Mouse (Mus musculus): ENCODE data around the gene Slc2a8. TPM values are rescaled to one million over a fixed set of nuclear protein-coding genes. Genes with fewer than 3 reads are reported as not detected.

Slc2a8 gene
- total and polyA plus RNA-seq, 3 experiments = 7.4 to 16.0 TPM; not detected in 1

DNA sequence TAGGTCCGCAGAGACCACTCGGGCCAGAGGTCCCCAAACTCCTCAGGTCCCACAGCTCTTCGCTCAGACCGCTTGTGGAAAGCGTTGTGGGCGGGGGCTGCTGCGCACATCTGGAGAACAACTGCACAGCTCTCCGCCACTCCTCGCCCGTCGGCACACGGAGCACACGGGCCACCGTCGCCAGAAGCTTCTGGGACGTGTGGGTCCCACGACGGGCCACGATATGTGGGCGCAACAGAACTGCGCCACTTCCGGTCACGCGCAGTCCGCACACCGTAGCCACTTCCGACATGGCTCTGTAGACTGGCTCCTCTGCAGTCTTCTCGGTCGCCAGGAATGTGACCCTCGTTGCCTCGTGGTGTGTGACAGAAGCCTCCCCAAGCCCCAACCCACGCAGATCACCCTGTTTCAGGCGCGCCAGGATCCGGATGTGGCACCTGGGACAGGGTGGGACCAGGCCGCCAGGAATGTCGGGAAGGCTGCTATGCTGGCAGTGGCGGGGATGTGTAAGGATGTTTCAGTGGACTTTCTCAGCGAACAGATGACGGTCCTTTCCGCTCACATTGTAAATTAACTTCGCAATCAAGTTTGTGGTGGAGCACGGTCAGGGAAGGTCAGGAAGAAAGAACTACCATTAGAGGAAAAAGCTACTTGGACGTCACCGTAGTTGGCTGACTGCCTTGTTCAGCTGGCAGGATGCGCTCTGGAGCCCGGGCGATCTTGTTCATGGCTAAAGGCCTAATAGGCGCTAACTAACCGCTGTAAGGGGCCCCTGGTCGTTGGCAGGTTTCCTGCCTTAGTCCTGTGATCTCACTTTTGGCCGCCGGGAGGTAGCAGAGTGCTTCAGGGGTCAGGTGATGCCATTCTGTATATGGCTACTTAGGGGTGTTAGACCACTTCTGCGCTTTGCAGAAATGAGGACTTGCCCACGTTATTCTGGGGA is 14.9 kb downstream of the Slc2a8 start (continued):
- TF ChIP-seq ZMIZ1 (IDR thresholded peaks at IDR 0.05; ENCODE audit: low read depth, low read length) (peak; percentile 94), POLR2AphosphoS5 (IDR thresholded peaks at IDR 0.05; ENCODE audit: borderline replicate concordance, low read depth, low read length) (peak; percentile 62), NRF1 (IDR thresholded peaks at IDR 0.05; ENCODE audit: insufficient read depth, low read depth, low read length, poor library complexity, severe bottlenecking) (peak; percentile 75), E2F4 (IDR thresholded peaks at IDR 0.05; ENCODE audit: borderline replicate concordance, low read depth, low read length) (no peak; the same call in 1 of the 2 replicates), EP300 (IDR thresholded peaks at IDR 0.05; ENCODE audit: low read depth in 1 of 2, low read length in 2 of 2) (peak in 1 of 2 experiments; percentile 8; a peak in 2 of 4 replicates)

DNA sequence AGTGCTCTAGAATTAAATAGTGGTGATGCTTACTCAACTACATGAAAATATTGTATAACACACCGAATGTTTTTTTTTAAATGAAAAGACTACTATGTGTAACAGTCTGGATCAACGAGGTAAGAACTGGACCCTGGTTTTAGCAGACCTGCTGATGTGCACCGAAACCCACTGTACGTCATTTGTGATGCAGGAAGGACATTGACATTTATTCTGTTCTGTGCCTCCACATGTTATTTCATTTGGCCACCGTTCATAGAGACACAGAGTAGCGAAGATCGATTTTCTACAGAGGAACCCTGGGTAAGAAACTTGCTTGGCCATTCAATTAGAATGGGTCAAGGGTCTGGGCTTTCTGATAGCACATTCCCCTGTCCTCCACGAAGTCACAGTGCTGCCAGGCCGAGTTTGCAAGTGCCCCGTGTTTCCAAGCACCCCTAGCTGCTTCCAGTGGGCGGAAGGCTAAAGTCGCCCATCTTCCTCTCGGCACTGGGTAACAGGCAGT is 15.6 kb downstream of the Slc2a8 start:
- Histone ChIP-seq H3K27ac (ENCODE audit: control insufficient read depth, low read depth, low read length) (peak overlapping the region; percentile 95), H3K27me3 (ENCODE audit: control insufficient read depth in 1 of 2, insufficient read depth in 2 of 2, low read length in 2 of 2) (no peaks in the 10 kb centered on the region), H3K4me1 (ENCODE audit: control insufficient read depth in 1 of 2, insufficient read depth in 2 of 2, low read length in 2 of 2) (peaks cover 0 to 5% of the 10 kb centered on the region in 2 experiments; a peak in 2 of 4 replicates), H3K79me2 (ENCODE audit: control insufficient read depth, insufficient read depth, low read length, poor library complexity) (peaks cover 42% of the 10 kb centered on the region), H3K36me3 (ENCODE audit: control insufficient read depth in 1 of 2, insufficient read depth in 2 of 2, low read length in 2 of 2) (peaks cover 6 to 12% of the 10 kb centered on the region in 2 experiments), H3K9me3 (replicated peaks; ENCODE audit: insufficient read depth, low read length) (no peaks in the 10 kb centered on the region), H3K4me3 (ENCODE audit: control insufficient read depth in 1 of 2, insufficient read depth in 1 of 2, low read depth in 2 of 2, low read length in 2 of 2) (peak overlapping the region; percentile 82 to 95), H3K9ac (ENCODE audit: control insufficient read depth, low read depth, low read length, poor library complexity, severe bottlenecking) (peak overlapping the region; percentile 91)
- peak; percentile 73 for DNase-seq (ENCODE audit: low read depth, low spot score)
- TF ChIP-seq RCOR1 (IDR thresholded peaks at IDR 0.05; ENCODE audit: low read depth, low read length) = no peak
- TF ChIP-seq CHD1 (IDR thresholded peaks at IDR 0.05; ENCODE audit: low read depth, low read length) = peak; percentile 21; the same call in 1 of the 2 replicates
- TF ChIP-seq E2F4 (IDR thresholded peaks at IDR 0.05; ENCODE audit: borderline replicate concordance, low read depth, low read length) = 0 out of 2 replicates have a peak, but pooled peaks have one; percentile 26
- TF ChIP-seq SIN3A (IDR thresholded peaks at IDR 0.05; ENCODE audit: low read length) = no peak

DNA sequence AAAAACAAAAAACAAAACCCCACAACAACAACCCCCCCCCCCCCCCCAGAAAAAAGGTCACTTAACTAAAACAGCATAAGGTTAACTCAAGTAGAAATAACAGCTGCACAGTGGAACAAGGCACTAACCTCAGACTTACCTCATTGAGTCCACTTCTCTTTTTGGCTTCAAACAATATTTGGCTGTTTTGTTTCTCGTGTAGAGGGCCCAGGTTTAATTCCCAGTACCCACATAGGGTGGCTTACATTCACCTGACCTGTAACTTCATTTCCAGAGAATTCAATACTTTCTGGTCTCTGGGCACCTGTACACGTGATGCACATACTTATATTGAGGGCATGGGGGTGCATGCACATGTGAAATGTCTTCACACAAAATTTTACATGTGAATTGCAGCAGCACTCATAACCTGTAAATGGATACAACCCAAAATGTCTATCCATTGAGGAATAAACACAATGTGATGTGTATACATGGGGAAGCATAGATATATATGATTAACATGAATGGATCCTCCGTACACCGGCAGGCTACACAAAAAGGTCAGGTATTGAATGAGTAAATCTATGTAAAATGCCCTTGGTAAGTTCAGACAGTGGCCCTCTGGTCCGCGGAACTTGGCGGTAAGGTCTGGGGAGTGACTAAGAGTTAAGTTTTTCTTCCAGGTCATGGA is 16.2 kb downstream of the Slc2a8 start:
- peaks cover 6 to 12% of the 10 kb centered on the region in 2 experiments for H3K36me3 ChIP-seq (ENCODE audit: control insufficient read depth in 1 of 2, insufficient read depth in 2 of 2, low read length in 2 of 2)
- H3K4me3 ChIP-seq (ENCODE audit: control insufficient read depth in 1 of 2, insufficient read depth in 1 of 2, low read depth in 2 of 2, low read length in 2 of 2) = peak overlapping the region; percentile 82 to 95
- DNase-seq (ENCODE audit: low read depth, low spot score) = peak; percentile 83
- H3K27me3 ChIP-seq (ENCODE audit: control insufficient read depth in 1 of 2, insufficient read depth in 2 of 2, low read length in 2 of 2) = no peaks in the 10 kb centered on the region
- H3K79me2 ChIP-seq (ENCODE audit: control insufficient read depth, insufficient read depth, low read length, poor library complexity) = peaks cover 47% of the 10 kb centered on the region
- H3K9me3 ChIP-seq (replicated peaks; ENCODE audit: insufficient read depth, low read length) = no peaks in the 10 kb centered on the region
- H3K9ac ChIP-seq (ENCODE audit: control insufficient read depth, low read depth, low read length, poor library complexity, severe bottlenecking) = peak overlapping the region; percentile 91
- H3K4me1 ChIP-seq (ENCODE audit: control insufficient read depth in 1 of 2, insufficient read depth in 2 of 2, low read length in 2 of 2) = peaks cover 0 to 9% of the 10 kb centered on the region in 2 experiments; a peak in 2 of 4 replicates
- H3K27ac ChIP-seq (ENCODE audit: control insufficient read depth, low read depth, low read length) = peak overlapping the region; percentile 95
- TF ChIP-seq ZC3H11A (IDR thresholded peaks at IDR 0.05; ENCODE audit: low read depth, low read length) = no peak
- no peak for TF ChIP-seq TAL1 (IDR thresholded peaks at IDR 0.05; ENCODE audit: low read length)
- TF ChIP-seq ETS1 (IDR thresholded peaks at IDR 0.05; ENCODE audit: low read depth, low read length) = 0 out of 2 replicates have a peak, but pooled peaks have one; percentile 30
- peak; percentile 71 for TF ChIP-seq ZNF384 (IDR thresholded peaks at IDR 0.05; ENCODE audit: low read depth, low read length)
- TF ChIP-seq MAFK (IDR thresholded peaks at IDR 0.05; ENCODE audit: borderline replicate concordance, low read depth, low read length) = 0 out of 2 replicates have a peak, but pooled peaks have one; percentile 6
- no peak for TF ChIP-seq RAD21 (IDR thresholded peaks at IDR 0.05; ENCODE audit: low read depth, low read length)
- TF ChIP-seq POLR2AphosphoS5 (IDR thresholded peaks at IDR 0.05; ENCODE audit: borderline replicate concordance, low read depth, low read length) = no peak
- TF ChIP-seq KAT2A (conservative IDR thresholded peaks at IDR 0.05; ENCODE audit: low read depth, low read length) = no peak; the same call in 1 of the 2 replicates
- no peak for TF ChIP-seq UBTF (IDR thresholded peaks at IDR 0.05; ENCODE audit: borderline replicate concordance, insufficient read depth, low read depth, low read length)
- 0 out of 2 replicates have a peak, but pooled peaks have one; percentile 24 for TF ChIP-seq MAZ (IDR thresholded peaks at IDR 0.05; ENCODE audit: low read depth, low read length)
- no peak for TF ChIP-seq NRF1 (IDR thresholded peaks at IDR 0.05; ENCODE audit: insufficient read depth, low read depth, low read length, poor library complexity, severe bottlenecking)
- peak; percentile 50; the same call in 1 of the 2 replicates for TF ChIP-seq MYB (IDR thresholded peaks at IDR 0.05; ENCODE audit: low read depth, low read length)
- peak; percentile 45 for TF ChIP-seq CHD2 (IDR thresholded peaks at IDR 0.05; ENCODE audit: low read length)
- peak; percentile 12; the same call in 1 of the 2 replicates for TF ChIP-seq MYC (IDR thresholded peaks at IDR 0.05; ENCODE audit: low read depth, low read length)
- no peak for TF ChIP-seq NELFE (IDR thresholded peaks at IDR 0.05; ENCODE audit: low read depth, low read length)
- no peak for TF ChIP-seq USF2 (IDR thresholded peaks at IDR 0.05; ENCODE audit: borderline replicate concordance in 1 of 2, insufficient read depth in 1 of 2, low read depth in 1 of 2, low read length in 2 of 2)
- TF ChIP-seq E2F4 (IDR thresholded peaks at IDR 0.05; ENCODE audit: borderline replicate concordance, low read depth, low read length) = no peak
- TF ChIP-seq SIN3A (IDR thresholded peaks at IDR 0.05; ENCODE audit: low read length) = 0 out of 2 replicates have a peak, but pooled peaks have one; percentile 32
